Mouse (Mus musculus): ENCODE results near the gene Oxsr1. TPM values are rescaled to one million over a fixed set of nuclear protein-coding genes. Genes with fewer than 3 reads are reported as not detected.
A peak's percentile ranks its signal among the peaks of the same experiment; 100 is the strongest.

Gene Oxsr1
- polyA plus RNA-seq, 1 experiment from 2014 or later, result 13.5 TPM

DNA sequence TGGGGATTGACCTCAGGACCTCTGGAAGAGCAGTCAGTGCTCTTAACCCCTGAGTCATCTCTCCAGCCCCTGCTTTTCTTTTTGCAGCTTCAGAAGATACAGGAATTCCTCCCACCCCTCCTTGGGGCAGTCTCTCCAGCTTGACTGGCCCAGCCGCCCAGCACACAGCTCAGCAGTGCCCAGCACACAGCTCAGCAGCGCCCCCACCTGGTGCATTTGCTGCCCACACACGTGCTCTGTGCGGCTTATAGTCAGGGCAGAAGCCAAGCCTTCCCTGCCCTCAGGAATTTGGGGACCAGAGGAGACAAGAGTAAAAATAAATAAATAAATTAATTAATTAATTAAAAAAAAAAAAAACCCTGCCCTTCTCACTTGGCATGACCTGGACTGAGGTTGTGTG is 29.8 kb upstream of the Oxsr1 start:
- WGBS, result 29% methylated on average over 4 of the region's 4 CpGs
- peak; percentile 57; the same call in 1 of the 2 replicates for ATAC-seq (ENCODE audit: insufficient read depth, low FRiP score, low read depth)
- no peaks in the 10 kb centered on the region for H3K27me3 ChIP-seq (replicated peaks)

DNA sequence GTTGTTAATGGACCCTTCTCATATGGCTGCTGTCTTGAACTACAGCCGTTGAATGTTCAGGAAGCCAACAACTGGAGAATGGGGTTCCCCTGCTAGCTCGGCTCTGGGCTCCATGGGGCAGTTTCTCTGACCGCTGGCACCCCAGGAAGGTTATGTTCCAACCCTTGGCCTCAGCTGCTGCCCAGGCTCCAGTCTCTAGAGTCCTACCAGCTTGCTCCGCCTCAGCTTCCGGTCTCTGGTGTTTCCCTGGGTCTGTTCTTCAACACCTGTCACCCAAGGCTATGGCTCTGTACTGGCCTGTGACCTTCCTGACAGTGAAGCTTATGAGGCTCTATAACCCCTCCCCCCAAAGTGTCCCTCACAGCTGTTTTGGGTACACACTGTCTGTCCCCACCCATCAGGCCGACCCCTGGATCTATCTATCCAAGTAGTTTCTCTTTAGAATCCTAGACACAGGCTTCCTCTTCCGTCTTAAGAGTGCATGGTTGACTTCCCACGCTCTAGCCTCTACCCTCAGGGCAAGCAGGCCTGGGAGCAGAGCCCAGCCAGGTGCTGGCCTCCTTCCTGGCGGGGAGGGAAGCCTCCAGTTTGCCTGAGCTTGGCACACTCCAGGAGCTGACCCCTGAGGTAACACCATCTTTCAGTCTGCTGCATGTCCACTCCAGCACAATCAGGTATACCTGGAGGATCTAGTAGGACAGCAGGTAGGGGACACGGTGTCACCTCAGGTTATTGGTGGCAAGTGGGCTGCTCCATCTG is 28.9 kb upstream of the Oxsr1 start:
- H3K4me3 ChIP-seq (replicated peaks), result no peak overlapping the region
- 93% methylated on average over 10 of the region's 10 CpGs for WGBS
- no peak overlapping the region for H3K27ac ChIP-seq
- peaks cover 22% of the 10 kb centered on the region for H3K36me3 ChIP-seq
- ATAC-seq (ENCODE audit: insufficient read depth, low FRiP score, low read depth), result no peak
- no peaks in the 10 kb centered on the region for H3K27me3 ChIP-seq (replicated peaks)
- H3K4me1 ChIP-seq, result no peaks in the 10 kb centered on the region
- no peak overlapping the region for H3K4me2 ChIP-seq
- no peaks in the 10 kb centered on the region for H3K9me3 ChIP-seq
- no peak overlapping the region for H3K9ac ChIP-seq

More for the DNA sequence above, 29.8 kb upstream of the Oxsr1 start:
- Histone ChIP-seq H3K9me3 (no peaks in the 10 kb centered on the region), H3K4me1 (no peaks in the 10 kb centered on the region), H3K36me3 (peaks cover 21% of the 10 kb centered on the region), H3K9ac (no peak overlapping the region), H3K4me2 (no peak overlapping the region), H3K27ac (no peak overlapping the region), H3K4me3 (replicated peaks) (no peak overlapping the region)

DNA sequence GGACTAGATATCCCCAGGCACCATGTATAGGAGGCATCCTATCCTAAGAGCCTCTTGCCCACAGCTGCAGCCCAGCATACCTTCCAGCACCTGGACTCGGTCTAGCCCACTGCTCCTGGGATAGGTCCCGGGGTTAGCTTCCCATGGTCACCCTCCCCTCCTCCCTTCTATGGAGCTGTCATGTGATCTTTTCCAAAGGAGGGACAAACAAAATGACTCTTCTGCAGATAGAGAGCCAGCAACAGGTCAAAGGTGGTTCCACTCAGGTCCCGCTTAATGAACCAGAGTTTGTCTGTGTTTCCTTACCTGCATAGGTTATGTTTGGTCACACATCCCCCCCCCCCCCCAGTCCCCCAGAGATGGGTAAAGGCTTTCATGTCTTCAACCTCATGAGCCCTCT is 28.3 kb upstream of the Oxsr1 start:
- Histone ChIP-seq H3K27me3 (replicated peaks) (no peaks in the 10 kb centered on the region), H3K27ac (no peak overlapping the region), H3K36me3 (peaks cover 27% of the 10 kb centered on the region), H3K9ac (no peak overlapping the region), H3K4me3 (replicated peaks) (no peak overlapping the region), H3K4me2 (no peak overlapping the region), H3K9me3 (no peaks in the 10 kb centered on the region), H3K4me1 (no peaks in the 10 kb centered on the region)
- ATAC-seq (ENCODE audit: insufficient read depth, low FRiP score, low read depth), result no peak
- 91% methylated on average over 3 of the region's 3 CpGs for WGBS

DNA sequence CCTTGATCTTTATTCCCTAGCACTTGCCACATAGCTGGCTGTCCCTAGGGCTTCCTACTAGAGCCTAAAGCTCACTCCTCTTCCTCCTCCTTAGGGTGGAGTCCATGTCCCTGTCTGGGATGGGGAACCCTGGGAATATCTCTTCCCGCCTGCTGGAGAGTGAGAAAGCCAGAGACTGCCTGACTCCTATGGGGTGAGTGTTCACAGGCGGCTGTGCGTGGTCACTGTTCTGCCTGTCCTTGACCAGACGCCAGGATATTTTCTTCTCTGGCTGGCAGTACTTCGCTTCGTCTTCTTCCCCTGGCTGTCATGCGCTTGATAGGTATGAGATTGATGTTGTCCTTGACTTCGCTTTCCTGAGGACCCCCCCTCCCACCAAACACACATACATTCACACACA is 24.1 kb upstream of the Oxsr1 start:
- ATAC-seq (ENCODE audit: insufficient read depth, low FRiP score, low read depth), result no peak

GRCm38 (mm10) chr9:119342728-119343127 is 20.5 kb upstream of the Oxsr1 start:
- ATAC-seq (ENCODE audit: insufficient read depth, low FRiP score, low read depth), result no peak
- Histone ChIP-seq H3K4me3 (replicated peaks) (peak overlapping the region; percentile 92), H3K9me3 (no peaks in the 10 kb centered on the region), H3K9ac (no peak overlapping the region), H3K4me2 (peak overlapping the region; percentile 87), H3K36me3 (peaks cover 27% of the 10 kb centered on the region), H3K4me1 (peaks cover 24% of the 10 kb centered on the region), H3K27ac (no peak overlapping the region), H3K27me3 (replicated peaks) (no peaks in the 10 kb centered on the region)
- WGBS, result 83% methylated on average over 7 of the region's 7 CpGs

More for the DNA sequence above, 24.1 kb upstream of the Oxsr1 start:
- Histone ChIP-seq H3K4me1 (peaks cover 11% of the 10 kb centered on the region; the same call in 1 of the 2 replicates), H3K27me3 (replicated peaks) (no peaks in the 10 kb centered on the region), H3K36me3 (peaks cover 47% of the 10 kb centered on the region), H3K27ac (no peak overlapping the region), H3K4me2 (no peak overlapping the region), H3K4me3 (replicated peaks) (no peak overlapping the region), H3K9me3 (no peaks in the 10 kb centered on the region), H3K9ac (no peak overlapping the region)
- WGBS, result 90% methylated on average over 8 of the region's 8 CpGs

- peak within 1 kb of the TSS; percentile 92 for H3K9ac ChIP-seq
- H3K4me2 ChIP-seq, result peak within 1 kb of the TSS; percentile 87
- ATAC-seq (ENCODE audit: insufficient read depth, low FRiP score, low read depth), result peak; percentile 98
- peaks cover 27% of the 10 kb centered on the region for H3K36me3 ChIP-seq
- peaks cover 24% of the 10 kb centered on the region for H3K4me1 ChIP-seq
- H3K27ac ChIP-seq, result peak within 1 kb of the TSS; percentile 96
- H3K9me3 ChIP-seq, result no peaks in the 10 kb centered on the region
- under 1% methylated on average over 68 of the region's 68 CpGs for WGBS
- peak within 1 kb of the TSS; percentile 92 for H3K4me3 ChIP-seq (replicated peaks)
- H3K27me3 ChIP-seq (replicated peaks), result no peaks in the 10 kb centered on the region
These were observed 18.9 kb upstream of the Oxsr1 start, which contains the start of gene Myd88 for GRCm38 (mm10) chr9:119340909-119341816. Gene Myd88 (minus strand): TSS chr9:119341411.

DNA sequence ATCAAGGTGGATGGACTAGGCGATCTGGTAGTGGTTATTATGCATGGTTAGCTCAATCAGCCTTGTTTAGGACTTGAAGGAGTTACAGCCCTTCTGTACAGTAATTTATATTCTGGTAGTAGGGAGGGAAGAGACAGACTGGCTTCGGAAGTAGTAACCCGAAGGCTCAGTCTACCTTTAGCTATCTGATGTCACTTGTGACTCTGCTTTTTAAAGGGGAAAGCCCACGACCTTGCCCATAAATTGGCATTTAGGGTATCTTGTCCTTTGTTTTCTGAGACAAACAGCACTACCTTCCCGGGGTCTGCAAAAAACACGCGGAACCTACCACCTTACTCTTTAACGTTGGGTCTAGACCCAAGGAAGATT is 18.0 kb upstream of the Oxsr1 start:
- H3K9me3 ChIP-seq, result no peaks in the 10 kb centered on the region
- peak overlapping the region; percentile 87 for H3K4me2 ChIP-seq
- 2% methylated on average over 8 of the region's 8 CpGs for WGBS
- peak overlapping the region; percentile 82; the same call in 1 of the 2 replicates for H3K9ac ChIP-seq
- peak overlapping the region; percentile 92 for H3K4me3 ChIP-seq (replicated peaks)
- H3K27me3 ChIP-seq (replicated peaks), result no peaks in the 10 kb centered on the region
- ATAC-seq (ENCODE audit: insufficient read depth, low FRiP score, low read depth), result no peak
- peaks cover 21% of the 10 kb centered on the region for H3K36me3 ChIP-seq
- peak overlapping the region; percentile 96 for H3K27ac ChIP-seq
- H3K4me1 ChIP-seq, result peaks cover 24% of the 10 kb centered on the region

DNA sequence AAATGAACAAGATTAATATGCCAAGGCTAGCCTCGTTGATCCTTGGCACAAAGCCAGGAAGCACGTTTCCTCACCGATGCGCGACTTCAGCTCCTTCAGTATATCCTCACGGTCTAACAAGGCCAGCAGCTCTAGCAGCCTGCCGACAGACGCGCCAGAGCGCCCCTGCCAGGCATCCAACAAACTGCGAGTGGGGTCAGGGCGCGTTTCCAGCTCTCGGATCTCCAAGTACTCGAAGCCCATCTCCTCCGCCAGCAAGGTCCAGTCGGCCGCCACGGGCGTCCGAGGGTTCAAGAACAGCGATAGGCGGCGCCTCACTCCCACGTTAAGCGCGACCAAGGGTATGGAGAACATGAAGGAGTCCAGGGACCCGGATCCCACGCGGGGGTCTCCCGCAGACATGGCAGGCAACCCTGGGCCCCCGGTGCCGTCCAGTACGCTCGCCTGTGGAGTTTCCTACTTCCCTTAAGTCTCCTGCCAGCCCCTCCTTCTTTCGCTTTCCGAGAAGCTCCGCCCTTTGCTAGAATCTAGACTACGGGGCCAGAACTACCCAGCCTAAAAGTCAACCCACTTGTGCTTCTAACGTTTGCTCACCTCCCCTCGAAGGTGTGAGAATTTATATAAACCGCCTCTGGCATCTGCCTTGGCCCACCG is 17.5 kb upstream of the Oxsr1 start, which contains the start of gene Acaa1a:
Gene Acaa1a (plus strand): TSS at position 119 of the 654 bp plus-strand sequence.
- peak within 1 kb of the TSS; percentile 96 for H3K27ac ChIP-seq
- peaks cover 16% of the 10 kb centered on the region for H3K36me3 ChIP-seq
- peaks cover 24% of the 10 kb centered on the region for H3K4me1 ChIP-seq
- H3K4me2 ChIP-seq, result peak within 1 kb of the TSS; percentile 87
- no peak for ATAC-seq (ENCODE audit: insufficient read depth, low FRiP score, low read depth)
- H3K4me3 ChIP-seq (replicated peaks), result peak within 1 kb of the TSS; percentile 92
- H3K9me3 ChIP-seq, result no peaks in the 10 kb centered on the region
- no peaks in the 10 kb centered on the region for H3K27me3 ChIP-seq (replicated peaks)
- H3K9ac ChIP-seq, result peak within 1 kb of the TSS; percentile 82
- WGBS, result under 1% methylated on average over 43 of the region's 43 CpGs

DNA sequence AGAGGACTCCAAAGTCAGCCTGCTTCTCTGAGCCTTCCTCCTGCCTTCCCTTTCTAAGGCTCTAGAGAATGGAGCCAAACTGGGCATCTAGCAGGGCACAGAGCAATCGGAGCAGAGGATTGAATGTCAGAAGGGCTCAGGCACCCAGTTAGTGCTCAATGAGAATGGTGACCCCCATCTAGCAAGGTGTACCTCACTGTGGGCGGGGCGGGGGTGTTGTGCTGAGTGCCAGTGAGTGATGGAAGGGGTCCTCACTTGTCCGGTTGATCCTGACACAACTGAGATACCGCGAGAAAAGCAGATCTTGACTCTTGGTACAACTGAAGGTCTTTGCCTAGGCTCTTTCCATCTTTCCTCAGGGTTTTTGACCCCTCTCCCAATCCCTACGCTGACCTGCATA is 16.9 kb upstream of the Oxsr1 start:
- H3K27me3 ChIP-seq (replicated peaks), result no peaks in the 10 kb centered on the region
- H3K9me3 ChIP-seq, result no peaks in the 10 kb centered on the region
- no peak overlapping the region; the same call in 1 of the 2 replicates for H3K27ac ChIP-seq
- H3K4me2 ChIP-seq, result peak overlapping the region; percentile 87
- peaks cover 12% of the 10 kb centered on the region; the same call in 1 of the 2 replicates for H3K36me3 ChIP-seq
- H3K9ac ChIP-seq, result peak overlapping the region; percentile 82
- peaks cover 28% of the 10 kb centered on the region for H3K4me1 ChIP-seq
- peak overlapping the region; percentile 92 for H3K4me3 ChIP-seq (replicated peaks)
- no peak for ATAC-seq (ENCODE audit: insufficient read depth, low FRiP score, low read depth)
- 40% methylated on average over 7 of the region's 7 CpGs for WGBS

GRCm38 (mm10) chr9:119338350-119338749 is 16.1 kb upstream of the Oxsr1 start:
- Histone ChIP-seq H3K4me2 (peak overlapping the region; percentile 87; the same call in 1 of the 2 replicates), H3K4me3 (replicated peaks) (no peak overlapping the region), H3K9ac (no peak overlapping the region), H3K36me3 (0 out of 2 replicates have a peak, but pooled peaks cover 5% of the 10 kb centered on the region), H3K9me3 (no peaks in the 10 kb centered on the region), H3K27ac (no peak overlapping the region), H3K27me3 (replicated peaks) (no peaks in the 10 kb centered on the region), H3K4me1 (peaks cover 30% of the 10 kb centered on the region)
- WGBS, result 95% methylated on average over 3 of the region's 3 CpGs
- no peak for ATAC-seq (ENCODE audit: insufficient read depth, low FRiP score, low read depth)

GRCm38 (mm10) chr9:119337842-119338241 is 15.6 kb upstream of the Oxsr1 start:
- 91% methylated on average over 14 of the region's 14 CpGs for WGBS

More at GRCm38 (mm10) chr9:119337842-119338241, 15.6 kb upstream of the Oxsr1 start:
- Histone ChIP-seq H3K27me3 (replicated peaks) (no peaks in the 10 kb centered on the region), H3K9ac (no peak overlapping the region), H3K4me1 (peaks cover 28% of the 10 kb centered on the region), H3K4me3 (replicated peaks) (no peak overlapping the region), H3K27ac (no peak overlapping the region), H3K4me2 (no peak overlapping the region), H3K9me3 (no peaks in the 10 kb centered on the region), H3K36me3 (0 out of 2 replicates have a peak, but pooled peaks cover 4% of the 10 kb centered on the region)
- ATAC-seq (ENCODE audit: insufficient read depth, low FRiP score, low read depth), result no peak
